Mouse (Mus musculus) CH12.LX (cell line): Measurements from ENCODE around the gene Ap4e1. TPM values are rescaled to one million over a fixed set of nuclear protein-coding genes. Genes with fewer than 3 reads are reported as not detected.

Experiments
- DNase-seq: peaks from one replicate; pipeline ENCODE4 v3.0.0-alpha.2; 2013; ENCODE audit errors: extremely low read depth
- H3K27ac ChIP-seq: 2 replicates; pipeline ENCODE4 v1.5.1; 2012; ENCODE audit warnings: low read depth, mild to moderate bottlenecking, control low read depth, moderate library complexity; ENCODE audit not compliant: insufficient read depth
- H3K27me3 ChIP-seq: replicated peaks from 2 replicates; pipeline ENCODE3; 2012; ENCODE audit warnings: inconsistent platforms
- H3K36me3 ChIP-seq, 2 experiments: replicated peaks in 1 of 2; 2 replicates each; pipeline versions ENCODE3 to v1.6.1; 2012; ENCODE audit warnings: inconsistent platforms in 1 of 2, low read length in 1 of 2, mild to moderate bottlenecking in 1 of 2, mixed read lengths in 1 of 2, moderate library complexity in 1 of 2; ENCODE audit not compliant: control insufficient read depth in 1 of 2, insufficient read depth in 1 of 2
- H3K4me1 ChIP-seq, 2 experiments: 2 replicates each; pipeline ENCODE4 v1.6.1; 2012; ENCODE audit warnings: inconsistent platforms in 1 of 2, moderate library complexity in 1 of 2; ENCODE audit not compliant: insufficient read depth in 2 of 2, control insufficient read depth in 1 of 2
- H3K4me2 ChIP-seq: 2 replicates; pipeline ENCODE4 v1.6.1; 2012; ENCODE audit warnings: low read depth, mild to moderate bottlenecking, control low read depth; ENCODE audit not compliant: poor library complexity, insufficient read depth, severe bottlenecking
- H3K4me3 ChIP-seq, 3 experiments: fragments of 150-350 bp in 1 of 3; sonication (generic) in 1 of 3; replicated peaks in 1 of 3; 2 replicates each; pipeline versions ENCODE3 to v1.5.1; 2011 to 2012; ENCODE audit warnings: low read depth in 2 of 3, low read length in 2 of 3, mild to moderate bottlenecking in 2 of 3, moderate library complexity in 2 of 3, control low read depth in 1 of 3, improper control_type of control experiment in 1 of 3, inconsistent platforms in 1 of 3, mixed read lengths in 1 of 3; ENCODE audit not compliant: poor library complexity in 1 of 3
- H3K79me2 ChIP-seq: replicated peaks from 2 replicates; pipeline ENCODE4 v1.6.1; 2012; ENCODE audit warnings: mild to moderate bottlenecking, moderate library complexity; ENCODE audit not compliant: control insufficient read depth, poor library complexity, insufficient read depth, severe bottlenecking; ENCODE audit errors: extremely low read depth
- H3K9ac ChIP-seq: 2 replicates; pipeline ENCODE4 v1.6.1; 2012; ENCODE audit warnings: low read depth, mild to moderate bottlenecking, control low read depth, moderate library complexity; ENCODE audit not compliant: insufficient read depth
- H3K9me3 ChIP-seq: replicated peaks from 2 replicates; pipeline ENCODE3; 2012; ENCODE audit warnings: low read length, inconsistent platforms, mixed read lengths
- BHLHE40 ChIP-seq: IDR thresholded peaks from 2 replicates; pipeline ENCODE4 v1.6.1; 2011; ENCODE audit warnings: mild to moderate bottlenecking, low read depth, low read length, improper control_type of control experiment
- CHD1 ChIP-seq: IDR thresholded peaks from 2 replicates; pipeline ENCODE4 v1.6.1; 2012; ENCODE audit warnings: low read depth, low read length, improper control_type of control experiment, inconsistent platforms
- CTCF ChIP-seq, 2 experiments: IDR thresholded peaks in 1 of 2; conservative IDR thresholded peaks in 1 of 2; 2 replicates each; pipeline ENCODE4 v1.5.1; 2011 to 2012; ENCODE audit warnings: low read depth in 2 of 2, low read length in 2 of 2, improper control_type of control experiment in 1 of 2, inconsistent platforms in 1 of 2, mild to moderate bottlenecking in 1 of 2, moderate library complexity in 1 of 2
- ELF1 ChIP-seq: IDR thresholded peaks from 2 replicates; pipeline ENCODE4 v1.6.1; 2014; ENCODE audit warnings: low read depth, mild to moderate bottlenecking, inconsistent platforms, low read length, improper control_type of control experiment
- EP300 ChIP-seq: IDR thresholded peaks from 2 replicates; pipeline ENCODE4 v1.6.1; 2011; ENCODE audit warnings: low read length, improper control_type of control experiment
- ETS1 ChIP-seq: conservative IDR thresholded peaks from 2 replicates; pipeline ENCODE4 v1.6.1; 2012; ENCODE audit warnings: low read depth, mild to moderate bottlenecking, inconsistent platforms, low read length, improper control_type of control experiment, moderate library complexity
- GABPA ChIP-seq: IDR thresholded peaks from 2 replicates; pipeline ENCODE4 v1.6.1; 2012; ENCODE audit warnings: low read depth, low read length, improper control_type of control experiment, inconsistent platforms; ENCODE audit not compliant: insufficient replicate concordance
- HCFC1 ChIP-seq: IDR thresholded peaks from 2 replicates; pipeline ENCODE4 v1.6.1; 2012; ENCODE audit warnings: low read depth, mild to moderate bottlenecking, inconsistent platforms, low read length, improper control_type of control experiment
- IRF4 ChIP-seq: IDR thresholded peaks from 2 replicates; pipeline ENCODE4 v1.6.1; 2014; ENCODE audit warnings: low read depth, mild to moderate bottlenecking, inconsistent platforms, low read length, improper control_type of control experiment
- JUN ChIP-seq: IDR thresholded peaks from 2 replicates; pipeline ENCODE4 v1.6.1; 2011; ENCODE audit warnings: low read depth, mild to moderate bottlenecking, low read length, improper control_type of control experiment, moderate library complexity; ENCODE audit not compliant: insufficient read depth
- KAT2A ChIP-seq: IDR thresholded peaks from 2 replicates; pipeline ENCODE4 v1.6.1; 2012; ENCODE audit warnings: low read length, improper control_type of control experiment, inconsistent platforms; ENCODE audit not compliant: insufficient replicate concordance
- MAFK ChIP-seq: IDR thresholded peaks from 2 replicates; pipeline ENCODE4 v1.6.1; 2011; ENCODE audit warnings: low read length, improper control_type of control experiment; ENCODE audit not compliant: insufficient replicate concordance
- MEF2A ChIP-seq: IDR thresholded peaks from 2 replicates; pipeline ENCODE4 v1.6.1; 2014; ENCODE audit warnings: low read depth, mild to moderate bottlenecking, inconsistent platforms, low read length, improper control_type of control experiment, borderline replicate concordance
- MYC ChIP-seq: IDR thresholded peaks from 2 replicates; pipeline ENCODE4 v1.6.1; 2011; ENCODE audit warnings: low read depth, mild to moderate bottlenecking, improper control_type of control experiment, low read length
- NELFE ChIP-seq: IDR thresholded peaks from 2 replicates; pipeline ENCODE4 v1.6.1; 2011; ENCODE audit warnings: low read depth, low read length, improper control_type of control experiment
- PAX5 ChIP-seq: IDR thresholded peaks from 2 replicates; pipeline ENCODE4 v1.6.1; 2012; ENCODE audit warnings: low read length, inconsistent platforms, mixed read lengths
- RAD21 ChIP-seq: IDR thresholded peaks from 2 replicates; pipeline ENCODE4 v1.6.1; 2011; ENCODE audit warnings: low read depth, mild to moderate bottlenecking, low read length, improper control_type of control experiment, moderate library complexity
- SMC3 ChIP-seq: IDR thresholded peaks from 2 replicates; pipeline ENCODE4 v1.6.1; 2011; ENCODE audit warnings: low read depth, low read length, improper control_type of control experiment
- TBP ChIP-seq: conservative IDR thresholded peaks from 2 replicates; pipeline ENCODE4 v1.6.1; 2011; ENCODE audit warnings: low read depth, low read length, improper control_type of control experiment
- UBTF ChIP-seq: IDR thresholded peaks from 2 replicates; pipeline ENCODE4 v1.6.1; 2012; ENCODE audit warnings: low read depth, mild to moderate bottlenecking, inconsistent platforms, low read length, improper control_type of control experiment, moderate library complexity
- USF1 ChIP-seq: IDR thresholded peaks from 2 replicates; pipeline ENCODE4 v1.6.1; 2014; ENCODE audit warnings: low read depth, mild to moderate bottlenecking, inconsistent platforms, low read length, improper control_type of control experiment
- ZC3H11A ChIP-seq: IDR thresholded peaks from 2 replicates; pipeline ENCODE4 v1.6.1; 2012; ENCODE audit warnings: low read depth, mild to moderate bottlenecking, inconsistent platforms, low read length, improper control_type of control experiment
- ZMIZ1 ChIP-seq: IDR thresholded peaks from 2 replicates; pipeline ENCODE4 v1.6.1; 2012; ENCODE audit warnings: low read depth, mild to moderate bottlenecking, inconsistent platforms, low read length, improper control_type of control experiment
- dilution Hi-C: fragments of 300-500 bp; cut with MboI; formaldehyde crosslinking; loops from 2 replicates; pipeline ENCODE4 v1.14.3; 2020; ENCODE audit warnings: low sequenced_read_pairs; ENCODE audit not compliant: extremely low pct_unique_long_range_greater_than_20kb, extremely low pct_ligation_motif_present
- in situ Hi-C: fragments of 300-500 bp; cut with MboI; formaldehyde crosslinking; loops from 3 replicates; pipeline ENCODE4 v1.14.3; 2019; ENCODE audit warnings: low sequenced_read_pairs, low pct_ligation_motif_present, low pct_unique_long_range_greater_than_20kb, mixed read lengths
- polyA plus RNA-seq: library from polyadenylated mRNA; unstranded; fragments of >175 nt; gene quantifications from 2 replicates; pipeline ENCODE4 v1.2.1, GENCODE M21; 2012; ENCODE audit warnings: low read depth; ENCODE audit not compliant: insufficient read length
- total RNA-seq, 2 experiments: library from RNA; depleted of rRNA; stranded (reverse); fragments of 300-350 nt in 1 of 2; fragments of >200 nt in 1 of 2; gene quantifications; 2 replicates each; pipeline ENCODE4 v1.2.3; 2012 to 2014

Ap4e1 gene
- total and polyA plus RNA-seq, 3 experiments: 5.8 to 9.6 (median 9.0) TPM

GRCm38 (mm10) chr2:127004046-127004445 is 4.5 kb upstream of the Ap4e1 start:
- dilution Hi-C loops: no loop called here
- Histone ChIP-seq H3K79me2 (peaks cover 4% of the 10 kb centered on the region), H3K9ac (no peak overlapping the region), H3K9me3 (no peaks in the 10 kb centered on the region), H3K27ac (no peak overlapping the region), H3K4me3 (no peak overlapping the region), H3K4me1 (peaks cover 2 to 3% of the 10 kb centered on the region in 2 experiments; a peak in 2 of 4 replicates), H3K27me3 (no peaks in the 10 kb centered on the region), H3K4me2 (no peak overlapping the region), H3K36me3 (no peaks in the 10 kb centered on the region)
- DNase-seq: no peak
- TF ChIP-seq MYC (no peak), KAT2A (no peak), GABPA (no peak), HCFC1 (no peak), EP300 (no peak), JUN (no peak), IRF4 (no peak), TBP (no peak), BHLHE40 (no peak), MAFK (no peak), CTCF (conservative IDR thresholded peaks at IDR 0.05 in 1 of 2, IDR thresholded peaks at IDR 0.05 in 1 of 2; ENCODE audit: low read depth in 2 of 2, low read length in 2 of 2) (no peak), PAX5 (no peak), SMC3 (no peak), CHD1 (no peak), UBTF (no peak), ZMIZ1 (no peak), RAD21 (no peak)
- in situ Hi-C loops: loop anchor here (10.0 kb wide), 2 partner anchors 219 to 409 kb away; partner anchors contain the start of gene Usp50

DNA sequence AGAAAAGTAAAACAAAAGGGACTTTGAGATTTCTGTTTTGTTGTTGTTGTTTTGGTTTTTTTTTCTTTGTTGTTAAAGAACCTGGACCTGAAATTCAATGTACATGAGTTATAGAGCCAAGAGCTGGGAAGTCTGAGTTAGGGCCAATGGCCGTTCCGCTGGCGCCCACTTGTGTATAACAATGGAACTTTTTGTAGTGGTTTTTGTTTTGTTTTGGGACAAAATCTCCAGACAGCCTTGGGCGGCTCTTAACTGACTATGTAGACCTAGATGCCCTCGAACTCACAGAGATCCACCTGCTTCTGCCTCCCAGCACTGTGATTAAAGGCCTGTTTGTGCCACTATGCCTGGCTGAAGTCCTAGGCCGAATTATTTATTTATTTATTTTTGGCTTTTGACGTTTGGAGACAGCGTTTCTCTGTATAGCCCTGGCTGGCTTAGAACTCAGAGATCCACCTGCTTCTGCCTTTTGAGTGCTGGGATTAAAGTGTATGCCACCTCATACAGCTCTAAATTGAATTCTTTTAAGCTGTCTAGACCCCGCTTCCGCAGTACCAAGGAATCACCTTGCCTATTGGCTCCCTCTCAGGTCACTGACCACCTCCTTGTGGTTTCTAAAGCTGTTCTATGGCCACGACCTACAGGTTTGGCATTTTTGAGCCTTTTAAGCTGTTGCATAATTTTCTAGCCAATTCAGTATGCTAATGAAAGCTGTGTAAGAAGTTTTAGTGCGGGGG is 1.7 kb upstream of the Ap4e1 start:
- TF ChIP-seq ZMIZ1 (no peak), MEF2A (no peak), SMC3 (peak; percentile 64), RAD21 (peak; percentile 89), HCFC1 (no peak), EP300 (no peak), ELF1 (peak; percentile 71), ETS1 (no peak), ZC3H11A (peak; percentile 7; the same call in 1 of the 2 replicates), CTCF (conservative IDR thresholded peaks at IDR 0.05 in 1 of 2, IDR thresholded peaks at IDR 0.05 in 1 of 2; ENCODE audit: low read depth in 2 of 2, low read length in 2 of 2) (peak; percentile 67 to 88), NELFE (no peak), USF1 (no peak)
- Histone ChIP-seq H3K27ac (no peak overlapping the region), H3K4me3 (peak overlapping the region; percentile 48 to 63 (median 57)), H3K4me1 (peaks cover 9 to 16% of the 10 kb centered on the region in 2 experiments), H3K9ac (peak overlapping the region; percentile 79), H3K79me2 (peaks cover 20% of the 10 kb centered on the region), H3K4me2 (peak overlapping the region; percentile 94), H3K27me3 (no peaks in the 10 kb centered on the region), H3K9me3 (no peaks in the 10 kb centered on the region), H3K36me3 (peaks cover 3 to 13% of the 10 kb centered on the region in 2 experiments)
- dilution Hi-C loops (no loop called here), in situ Hi-C loops (loop anchor here (10.0 kb wide), 2 partner anchors 222 to 412 kb away; partner anchors contain the start of gene Usp50)
- peak; percentile 72 for DNase-seq
